Mouse (Mus musculus) megakaryocyte, embryonic 14.5 days (primary cell): ENCODE measurements around the gene Plch1.

Experiments
- FLI1 ChIP-seq: IDR thresholded peaks from 2 replicates; pipeline ENCODE4 v1.6.1; 2012; ENCODE audit warnings: low read length, inconsistent platforms, mixed read lengths
- GATA1 ChIP-seq: IDR thresholded peaks from 3 replicates; pipeline ENCODE4 v1.6.1; 2012; ENCODE audit warnings: mixed read lengths, low read length, inconsistent platforms, borderline replicate concordance

DNA sequence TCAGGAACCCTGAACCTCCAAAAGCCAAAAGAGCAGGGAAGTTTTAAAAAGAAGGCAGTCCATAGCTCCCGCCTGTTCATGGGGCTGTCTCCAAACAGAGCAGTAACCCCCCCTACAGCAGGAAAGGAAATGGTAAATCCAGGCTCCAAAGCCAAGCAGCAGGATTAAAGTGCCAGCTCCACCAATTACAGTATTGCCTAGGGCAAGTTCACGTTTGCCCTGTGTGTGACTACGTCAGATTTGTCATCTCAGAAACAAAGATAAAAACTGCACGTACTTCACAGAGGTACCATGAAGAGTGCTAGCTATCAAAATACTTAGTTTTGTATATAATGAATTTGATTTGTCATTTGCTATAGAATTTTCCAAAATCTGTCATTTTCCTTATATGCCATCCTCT is 55.1 kb downstream of the Plch1 start:
- TF ChIP-seq GATA1, result no peak
- TF ChIP-seq FLI1, result no peak
